Mouse (Mus musculus) thymus, adult 2 months (tissue): ENCODE results near the gene Ptpdc1. TPM values are rescaled to one million over a fixed set of nuclear protein-coding genes. Genes with fewer than 3 reads are reported as not detected.

Source experiments
- DNase-seq: peaks from one replicate; pipeline ENCODE4 v3.0.0; 2021
- H3K27ac ChIP-seq: fragments of 200-500 bp; 2 replicates; pipeline ENCODE4 v1.5.1; 2012; ENCODE audit warnings: low read length, control low read depth; ENCODE audit not compliant: control insufficient read depth, insufficient read depth
- H3K27me3 ChIP-seq: fragments of 200-500 bp; 2 replicates; pipeline ENCODE4 v1.6.1; 2012; ENCODE audit warnings: mild to moderate bottlenecking, low read length, moderate library complexity, mixed read lengths; ENCODE audit not compliant: control insufficient read depth, insufficient read depth
- H3K36me3 ChIP-seq: fragments of 200-500 bp; 2 replicates; pipeline ENCODE4 v1.6.1; 2012; ENCODE audit warnings: mild to moderate bottlenecking, low read length, moderate library complexity; ENCODE audit not compliant: control insufficient read depth, insufficient read depth
- H3K4me1 ChIP-seq: fragments of 200-500 bp; replicated peaks from 2 replicates; pipeline ENCODE4 v1.6.1; 2012; ENCODE audit warnings: low read length; ENCODE audit not compliant: control insufficient read depth, insufficient read depth
- H3K4me3 ChIP-seq: fragments of 200-500 bp; 2 replicates; pipeline ENCODE4 v1.5.1; 2012; ENCODE audit warnings: mild to moderate bottlenecking, low read length, control low read depth, moderate library complexity; ENCODE audit not compliant: control insufficient read depth, insufficient read depth
- CTCF ChIP-seq: fragments of 200-500 bp; IDR thresholded peaks from 2 replicates; pipeline ENCODE4 v1.5.1; 2012; ENCODE audit warnings: mild to moderate bottlenecking, control low read depth, low read length, moderate library complexity, borderline replicate concordance; ENCODE audit not compliant: control insufficient read depth, poor library complexity, insufficient read depth; ENCODE audit errors: extremely low read depth
- POLR2A ChIP-seq: fragments of 200-500 bp; IDR thresholded peaks from 2 replicates; pipeline ENCODE4 v1.6.1; 2012; ENCODE audit warnings: mild to moderate bottlenecking, low read length, control low read depth, moderate library complexity; ENCODE audit not compliant: control insufficient read depth, poor library complexity, insufficient read depth; ENCODE audit errors: extremely low read depth
- WGBS: fragments of 180-500 bp; shearing (Covaris S2); methylation state at CpG from one replicate; pipeline ENCODE4 v1.1.7; 2018; 5-methylcytosine and 5-hydroxymethylcytosine counted together
- polyA plus RNA-seq: library from polyadenylated mRNA; depleted of rRNA; stranded (reverse); fragments of >200 nt; gene quantifications from 2 replicates; pipeline ENCODE4 v1.2.3, GENCODE M21; 2012

Gene Ptpdc1
- polyA plus RNA-seq, 1 experiment, result 1.1 TPM

DNA sequence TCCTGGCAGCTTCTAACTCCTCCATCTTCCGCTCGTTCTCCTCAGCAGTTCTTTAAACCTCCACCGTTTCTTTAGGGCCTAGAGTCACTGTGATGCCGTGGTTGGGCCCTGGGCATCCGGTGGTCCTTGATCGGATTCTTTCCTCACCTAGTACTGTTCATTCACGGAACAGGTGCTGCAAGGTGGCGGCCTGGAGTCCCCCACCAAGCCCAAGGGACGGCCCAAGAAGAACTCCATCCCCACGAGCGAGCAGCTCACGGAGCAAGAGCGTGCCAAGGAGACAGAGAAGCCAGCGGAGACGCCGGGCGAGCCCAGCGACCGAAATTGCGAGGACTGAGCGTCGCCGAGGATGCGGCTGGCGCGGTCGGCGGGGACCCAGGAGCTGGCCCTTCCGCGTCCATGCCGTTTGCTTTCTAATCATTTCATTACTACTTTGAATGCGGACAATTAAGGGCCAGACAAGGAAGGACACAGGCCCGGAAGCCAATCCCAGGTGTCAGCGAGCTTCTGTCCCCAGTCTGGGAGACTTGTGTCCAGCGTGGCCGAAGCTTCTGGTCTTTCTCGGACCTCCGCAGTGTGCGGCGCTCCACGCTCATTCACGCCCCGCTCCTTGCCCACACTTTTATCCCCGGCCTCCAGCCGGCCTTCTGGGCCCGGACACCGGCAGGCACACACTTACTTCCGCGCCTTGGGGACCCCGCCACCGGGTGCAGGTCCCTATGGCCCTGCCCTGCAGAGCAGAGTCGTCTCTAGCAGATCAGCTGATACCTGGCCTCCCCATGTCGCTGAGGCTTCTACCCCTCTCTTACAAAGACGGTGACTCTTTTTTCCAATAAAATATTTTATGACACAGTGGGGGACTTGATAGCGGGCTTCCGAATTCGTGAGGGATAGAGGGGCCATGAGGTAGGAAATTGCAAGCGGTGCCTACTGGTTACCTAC is 40.5 kb upstream of the Ptpdc1 start:
- Histone ChIP-seq H3K27ac (no peak overlapping the region), H3K4me3 (no peak overlapping the region), H3K27me3 (peaks cover 58% of the 10 kb centered on the region), H3K36me3 (no peaks in the 10 kb centered on the region), H3K4me1 (peaks cover 6% of the 10 kb centered on the region)
- no peak for TF ChIP-seq POLR2A
- no peak for TF ChIP-seq CTCF
- DNase-seq, result no peak
- WGBS, result 9% methylated on average over 58 of the region's 58 CpGs

GRCm38 (mm10) chr13:48664916-48665655 is 39.6 kb upstream of the Ptpdc1 start:
- Histone ChIP-seq H3K27me3 (peaks cover 61% of the 10 kb centered on the region), H3K4me3 (no peak overlapping the region), H3K27ac (no peak overlapping the region), H3K36me3 (no peaks in the 10 kb centered on the region), H3K4me1 (peaks cover 6% of the 10 kb centered on the region)
- DNase-seq, result no peak
- TF ChIP-seq CTCF, result no peak
- TF ChIP-seq POLR2A, result no peak
- WGBS, result 5% methylated on average over 39 of the region's 39 CpGs

DNA sequence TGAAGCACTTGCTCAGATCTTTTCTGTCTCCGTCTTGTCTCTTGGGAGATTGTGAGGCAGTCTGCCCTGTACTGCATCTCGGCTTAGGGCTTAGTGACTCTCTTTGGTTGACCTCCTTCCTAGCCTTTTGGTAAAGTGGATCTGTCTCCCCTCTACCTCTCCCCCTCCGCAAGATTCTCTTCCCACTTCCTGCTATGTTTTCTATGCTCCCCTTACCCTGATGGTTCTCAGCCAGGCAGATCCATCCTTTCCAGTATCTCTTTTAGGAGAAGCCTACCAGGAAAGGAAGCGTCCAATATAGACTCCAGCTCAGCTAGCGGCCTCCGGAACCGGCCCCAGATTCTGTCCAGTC is 38.5 kb upstream of the Ptpdc1 start:
- peaks cover 5% of the 10 kb centered on the region for H3K4me1 ChIP-seq
- TF ChIP-seq POLR2A (no peak), CTCF (no peak)
- H3K36me3 ChIP-seq, result no peaks in the 10 kb centered on the region
- 42% methylated on average over 7 of the region's 7 CpGs for WGBS
- no peak overlapping the region for H3K4me3 ChIP-seq
- H3K27me3 ChIP-seq, result peaks cover 62% of the 10 kb centered on the region
- H3K27ac ChIP-seq, result no peak overlapping the region
- DNase-seq, result no peak

- Histone ChIP-seq H3K4me3 (no peak overlapping the region), H3K27me3 (peaks cover 63% of the 10 kb centered on the region)
These were observed 37.9 kb upstream of the Ptpdc1 start for GRCm38 (mm10) chr13:48663211-48663987.

DNA sequence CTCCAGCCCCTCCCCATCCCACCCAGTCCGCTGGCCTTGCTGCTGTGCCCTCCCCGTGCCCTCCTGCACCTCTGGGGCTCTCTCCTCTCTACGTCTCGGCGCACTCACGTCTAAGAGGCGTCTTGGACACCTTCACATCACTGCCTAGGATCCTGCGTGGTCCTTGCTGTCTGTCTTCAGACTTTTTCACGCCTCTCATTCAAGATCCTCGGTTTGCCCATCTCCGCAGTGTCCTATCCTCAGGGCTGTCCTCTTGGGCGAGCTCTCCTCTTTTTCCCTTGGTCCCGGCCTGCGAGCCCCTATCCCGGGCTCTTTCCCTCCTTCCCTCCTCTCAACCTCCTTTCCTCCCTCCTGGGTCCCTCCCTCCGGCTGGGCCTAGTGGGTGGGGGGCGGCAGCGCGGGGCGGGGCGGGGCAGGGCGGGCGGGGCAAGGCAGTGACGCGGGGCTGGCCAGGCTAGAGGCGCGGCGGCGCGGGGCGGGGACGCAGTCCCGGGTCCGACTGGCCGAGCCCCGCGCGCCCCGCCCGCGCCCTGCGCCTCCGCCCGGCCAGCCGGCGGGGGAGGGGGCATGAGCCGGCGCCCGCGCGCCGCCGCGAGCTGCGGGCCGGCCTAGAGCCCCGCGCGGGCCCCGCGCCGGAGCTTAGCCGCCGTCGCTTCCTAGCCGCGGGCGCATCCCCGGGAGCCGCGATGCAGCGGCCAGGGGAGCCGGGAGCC is 37.1 kb upstream of the Ptpdc1 start, which contains the start of gene Barx1:
Gene Barx1, plus strand, starts transcription at position 568 of the 713 bp plus-strand sequence.
- Histone ChIP-seq H3K27me3 (peaks cover 64% of the 10 kb centered on the region), H3K27ac (no peak within 1 kb of the TSS), H3K4me1 (no peaks in the 10 kb centered on the region; the same call in 1 of the 2 replicates), H3K4me3 (no peak within 1 kb of the TSS), H3K36me3 (no peaks in the 10 kb centered on the region)
- DNase-seq, result no peak
- WGBS, result 9% methylated on average over 73 of the region's 73 CpGs
- TF ChIP-seq CTCF, result no peak
- no peak for TF ChIP-seq POLR2A

More at GRCm38 (mm10) chr13:48663211-48663987, 37.9 kb upstream of the Ptpdc1 start:
- WGBS, result 11% methylated on average over 54 of the region's 54 CpGs
- Histone ChIP-seq H3K36me3 (no peaks in the 10 kb centered on the region), H3K27ac (no peak overlapping the region), H3K4me1 (no peaks in the 10 kb centered on the region; the same call in 1 of the 2 replicates)
- DNase-seq, result no peak
- no peak for TF ChIP-seq CTCF
- TF ChIP-seq POLR2A, result no peak

DNA sequence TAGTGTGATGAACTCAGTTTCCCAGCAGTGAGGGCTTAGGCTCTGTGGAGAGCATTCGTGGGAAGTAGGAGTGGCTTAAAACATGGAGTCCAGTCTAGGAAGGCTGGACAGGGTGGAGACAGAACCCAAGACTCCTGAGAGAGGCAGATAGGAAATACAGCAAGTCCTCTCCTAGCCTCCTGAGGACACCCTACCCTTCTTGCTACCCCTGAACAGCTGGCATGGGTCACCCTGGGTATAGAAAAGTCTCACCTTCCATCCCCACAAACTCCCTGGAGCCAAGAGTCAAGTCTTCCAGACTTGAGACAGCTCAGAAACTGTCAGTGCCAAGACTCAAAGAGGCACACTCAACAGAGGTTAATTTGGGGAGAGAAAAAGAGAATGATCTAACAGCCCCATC is 36.1 kb upstream of the Ptpdc1 start:
- Histone ChIP-seq H3K4me3 (no peak overlapping the region), H3K36me3 (no peaks in the 10 kb centered on the region), H3K27ac (no peak overlapping the region), H3K27me3 (peaks cover 65% of the 10 kb centered on the region), H3K4me1 (no peaks in the 10 kb centered on the region; the same call in 1 of the 2 replicates)
- no peak for TF ChIP-seq CTCF
- no peak for TF ChIP-seq POLR2A
- WGBS, result 12% methylated on average over 1 of the region's 1 CpGs
- DNase-seq, result no peak
